Mouse (Mus musculus) ES-Bruce4 (cell line): Measurements from ENCODE around the gene Mnd1. TPM values are rescaled to one million over a fixed set of nuclear protein-coding genes. Genes with fewer than 3 reads are reported as not detected.

Experiments
- H3K27ac ChIP-seq: 2 replicates; pipeline ENCODE4 v1.5.1; 2012; ENCODE audit warnings: low read length, inconsistent platforms; ENCODE audit not compliant: insufficient read depth
- H3K27me3 ChIP-seq: 2 replicates; pipeline ENCODE4 v1.6.1; 2012; ENCODE audit warnings: mild to moderate bottlenecking, low read length, inconsistent platforms; ENCODE audit not compliant: control insufficient read depth, poor library complexity, insufficient read depth, severe bottlenecking
- H3K36me3 ChIP-seq: 2 replicates; pipeline ENCODE4 v1.6.1; 2012; ENCODE audit warnings: inconsistent platforms, mild to moderate bottlenecking, low read length, moderate library complexity; ENCODE audit not compliant: control insufficient read depth, poor library complexity, insufficient read depth, severe bottlenecking
- H3K4me1 ChIP-seq: one replicate; pipeline ENCODE4 v1.8.1; 2011; ENCODE audit warnings: low read length; ENCODE audit not compliant: control insufficient read depth, insufficient read depth
- H3K4me3 ChIP-seq: 2 replicates; pipeline ENCODE4 v1.5.1; 2011; ENCODE audit warnings: low read depth, mild to moderate bottlenecking, low read length
- H3K9ac ChIP-seq: 2 replicates; pipeline ENCODE4 v1.6.1; 2012; ENCODE audit warnings: low read depth, mild to moderate bottlenecking, inconsistent platforms; ENCODE audit not compliant: poor library complexity, severe bottlenecking
- H3K9me3 ChIP-seq: replicated peaks from 2 replicates; pipeline ENCODE4 v1.6.1; 2012; ENCODE audit warnings: mild to moderate bottlenecking, low read length, inconsistent platforms; ENCODE audit not compliant: control insufficient read depth, poor library complexity, insufficient read depth, severe bottlenecking
- CTCF ChIP-seq: IDR thresholded peaks from one replicate; pipeline ENCODE4 v1.8.1; 2011; ENCODE audit warnings: low read depth, low read length
- EP300 ChIP-seq: IDR thresholded peaks from 2 replicates; pipeline ENCODE4 v1.6.1; 2011; ENCODE audit warnings: low read depth, low read length; ENCODE audit not compliant: insufficient read depth
- POLR2A ChIP-seq: IDR thresholded peaks from one replicate; pipeline ENCODE4 v1.8.1; 2011; ENCODE audit warnings: low read length; ENCODE audit not compliant: insufficient read depth
- polyA plus RNA-seq: library from polyadenylated mRNA; stranded (reverse); fragments of >200 nt; gene quantifications from 2 replicates; pipeline ENCODE4 v1.2.4, GENCODE M21; 2011; ENCODE audit warnings: low read depth; ENCODE audit not compliant: missing spikeins, insufficient read depth, insufficient read length

The Mnd1 gene
- polyA plus RNA-seq, 1 experiment: 43.8 TPM

DNA sequence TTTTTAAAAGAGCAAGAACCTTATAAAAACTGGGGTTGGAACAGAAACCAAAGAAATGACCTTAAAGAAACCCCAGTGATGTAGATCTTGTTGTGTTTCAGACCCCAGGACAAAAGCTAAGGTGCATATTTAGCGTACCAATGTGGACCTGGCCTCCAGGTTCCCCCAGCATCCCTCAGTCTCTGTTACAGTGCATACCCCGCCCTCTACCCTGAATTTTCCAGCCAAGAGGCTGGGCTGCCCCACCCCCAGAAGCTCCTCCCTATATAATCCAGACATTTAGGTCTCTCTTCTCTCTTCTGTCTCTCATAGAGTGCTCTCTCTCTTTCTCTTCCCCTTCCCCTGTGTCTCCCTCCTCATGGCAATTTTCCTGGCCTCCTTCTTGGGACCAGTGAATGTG lies 24.7 kb upstream of the Mnd1 start:
- H3K27ac ChIP-seq: peak overlapping the region; percentile 100
- H3K4me3 ChIP-seq: peak overlapping the region; percentile 13; the same call in 1 of the 2 replicates
- TF ChIP-seq CTCF (no peak), EP300 (peak; percentile 77), POLR2A (no peak)
- H3K4me1 ChIP-seq: peaks cover 5% of the 10 kb centered on the region
- H3K27me3 ChIP-seq: no peaks in the 10 kb centered on the region
- peak overlapping the region; percentile 4; the same call in 1 of the 2 replicates for H3K9ac ChIP-seq
- H3K36me3 ChIP-seq: 0 out of 2 replicates have a peak, but pooled peaks cover 3% of the 10 kb centered on the region
- no peaks in the 10 kb centered on the region for H3K9me3 ChIP-seq

DNA sequence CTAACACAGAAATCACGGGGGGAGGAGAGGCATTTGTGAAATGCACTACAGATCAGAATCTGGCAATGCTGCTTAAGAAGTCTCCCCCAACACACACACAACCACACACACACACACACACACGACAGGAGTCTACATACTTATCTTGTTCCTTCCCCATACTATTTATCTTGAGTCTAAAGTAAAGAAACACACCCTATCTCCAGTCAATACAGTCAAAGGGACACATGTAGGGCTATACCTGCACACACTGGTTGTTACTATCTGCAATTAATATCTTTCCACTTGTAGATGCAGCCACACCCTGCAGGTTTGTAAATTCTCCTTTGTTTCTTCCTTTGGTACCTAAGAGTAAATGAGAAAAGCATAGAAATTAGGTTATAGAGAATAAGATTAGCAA lies 22.2 kb upstream of the Mnd1 start:
- H3K9me3 ChIP-seq: no peaks in the 10 kb centered on the region
- no peak overlapping the region for H3K27ac ChIP-seq
- H3K27me3 ChIP-seq: no peaks in the 10 kb centered on the region
- no peak overlapping the region for H3K4me3 ChIP-seq
- TF ChIP-seq POLR2A (no peak), CTCF (no peak), EP300 (no peak)
- no peak overlapping the region for H3K9ac ChIP-seq
- H3K4me1 ChIP-seq: peaks cover 3% of the 10 kb centered on the region
- H3K36me3 ChIP-seq: 0 out of 2 replicates have a peak, but pooled peaks cover 5% of the 10 kb centered on the region

DNA sequence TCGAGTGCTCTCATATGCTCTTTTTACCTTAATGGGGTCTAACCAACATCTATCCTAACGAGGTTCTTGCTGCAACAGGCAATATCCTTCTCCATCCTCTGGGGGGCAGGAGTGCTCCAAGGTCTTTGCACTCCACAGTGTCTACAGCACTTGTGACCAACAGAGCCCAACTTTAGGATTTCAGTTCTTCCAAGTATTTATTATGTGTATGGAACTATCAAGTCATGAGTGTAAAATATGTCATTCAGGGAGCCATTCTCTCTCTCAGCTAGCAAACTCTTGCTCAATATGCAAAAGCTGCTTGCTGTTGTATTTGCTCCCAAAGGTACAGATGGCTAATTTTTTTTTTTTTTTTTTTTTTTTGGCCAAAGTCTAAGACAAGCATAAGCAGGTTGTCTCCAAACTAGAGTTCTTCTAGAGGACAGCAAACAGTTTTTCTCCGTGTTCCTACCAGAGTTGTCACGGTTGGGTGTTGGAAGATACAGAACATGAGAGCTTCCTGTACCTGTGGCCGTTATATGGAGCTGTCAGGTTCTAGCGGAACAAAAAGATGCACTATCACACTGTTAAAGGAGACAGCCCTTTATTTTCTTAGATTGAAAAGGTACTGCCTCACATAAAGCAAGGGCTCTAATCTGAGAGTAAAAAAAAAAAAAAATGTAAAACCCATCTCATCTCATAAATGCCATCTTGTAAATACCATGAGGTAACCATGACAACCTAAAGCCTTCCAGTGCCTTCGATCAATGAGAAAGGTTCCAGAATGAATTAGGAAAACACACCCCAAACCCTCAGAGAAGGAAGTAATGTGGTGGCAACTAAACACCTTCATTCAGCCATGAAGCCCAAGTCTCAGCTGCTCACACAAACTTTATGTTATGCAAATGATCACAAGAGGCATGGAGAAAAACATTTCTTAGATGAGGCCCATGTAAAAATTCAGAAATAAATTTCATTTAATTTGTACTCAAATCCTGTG lies 20.0 kb upstream of the Mnd1 start:
- Histone ChIP-seq H3K27me3 (no peaks in the 10 kb centered on the region), H3K27ac (no peak overlapping the region), H3K4me3 (no peak overlapping the region), H3K9ac (no peak overlapping the region), H3K9me3 (no peaks in the 10 kb centered on the region), H3K4me1 (peaks cover 2% of the 10 kb centered on the region), H3K36me3 (peaks cover 8% of the 10 kb centered on the region; the same call in 1 of the 2 replicates)
- TF ChIP-seq POLR2A (no peak), CTCF (peak; percentile 71)

GRCm38 (mm10) chr3:84173581-84174154 lies 18.1 kb upstream of the Mnd1 start, which contains the start of gene Gm6525:
TSS of gene Gm6525 (plus strand) at chr3:84174104.
- Histone ChIP-seq H3K4me3 (no peak within 1 kb of the TSS), H3K27me3 (no peaks in the 10 kb centered on the region), H3K9me3 (no peaks in the 10 kb centered on the region), H3K4me1 (no peaks in the 10 kb centered on the region), H3K36me3 (peaks cover 8% of the 10 kb centered on the region; the same call in 1 of the 2 replicates), H3K27ac (no peak within 1 kb of the TSS), H3K9ac (no peak within 1 kb of the TSS)
- no peak for TF ChIP-seq CTCF
- TF ChIP-seq EP300: no peak
- TF ChIP-seq POLR2A: no peak

- no peak overlapping the region for H3K9ac ChIP-seq
- peak overlapping the region; percentile 52 for H3K4me3 ChIP-seq
- H3K4me1 ChIP-seq: no peaks in the 10 kb centered on the region
- no peak overlapping the region for H3K27ac ChIP-seq
- no peaks in the 10 kb centered on the region for H3K27me3 ChIP-seq
- peaks cover 8% of the 10 kb centered on the region; the same call in 1 of the 2 replicates for H3K36me3 ChIP-seq
- TF ChIP-seq POLR2A (no peak), CTCF (no peak), EP300 (no peak)
- H3K9me3 ChIP-seq: no peaks in the 10 kb centered on the region
These were observed 16.8 kb upstream of the Mnd1 start for GRCm38 (mm10) chr3:84172406-84172805.
